Mouse (Mus musculus) ovary, postnatal 10 days (tissue): ENCODE results near the gene Nrg3.
"Not testable (repeated sequence)": the region's sequence is repeated elsewhere in the genome, so short reads cannot be mapped to it uniquely, and the experiment has no call there.

Experiments
- DNase-seq: peaks from one replicate; pipeline ENCODE4 v3.0.0; 2022; ENCODE audit warnings: low spot score

Nrg3 gene

GRCm38 (mm10) chr14:39191946-39192345 lies 280.9 kb downstream of the Nrg3 start:
- DNase-seq, result no peak

- no peak for DNase-seq
Measured at GRCm38 (mm10) chr14:39173709-39174108, 299.2 kb downstream of the Nrg3 start.

- DNase-seq, result no peak
Measured at GRCm38 (mm10) chr14:39160140-39160539, 312.7 kb downstream of the Nrg3 start.

GRCm38 (mm10) chr14:39155462-39155861 lies 317.4 kb downstream of the Nrg3 start:
- DNase-seq, result no peak

GRCm38 (mm10) chr14:39129766-39130165 lies 343.1 kb downstream of the Nrg3 start:
- no peak for DNase-seq

- no peak for DNase-seq
Measured at GRCm38 (mm10) chr14:39117977-39118376, 354.9 kb downstream of the Nrg3 start.

- not testable (repeated sequence) for DNase-seq
Measured at GRCm38 (mm10) chr14:39116522-39117231, 356.2 kb downstream of the Nrg3 start.

- no peak for DNase-seq
Measured at GRCm38 (mm10) chr14:39109566-39109965, 363.3 kb downstream of the Nrg3 start.

- no peak for DNase-seq
Measured at GRCm38 (mm10) chr14:39106776-39107175, 366.1 kb downstream of the Nrg3 start.

GRCm38 (mm10) chr14:39095219-39095618 lies 377.7 kb downstream of the Nrg3 start:
- DNase-seq, result no peak

- no peak for DNase-seq
Measured at GRCm38 (mm10) chr14:39079461-39079860, 393.4 kb downstream of the Nrg3 start.

- no peak for DNase-seq
Measured at GRCm38 (mm10) chr14:39051542-39051941, 421.3 kb downstream of the Nrg3 start.

GRCm38 (mm10) chr14:39049021-39049420 lies 423.9 kb downstream of the Nrg3 start:
- no peak for DNase-seq

- DNase-seq, result no peak
Measured at GRCm38 (mm10) chr14:39044290-39044689, 428.6 kb downstream of the Nrg3 start.

GRCm38 (mm10) chr14:39043793-39044192 lies 429.1 kb downstream of the Nrg3 start:
- DNase-seq, result no peak

GRCm38 (mm10) chr14:39043384-39043783 lies 429.5 kb downstream of the Nrg3 start:
- no peak for DNase-seq

- DNase-seq, result no peak
Measured at GRCm38 (mm10) chr14:39039046-39039445, 433.8 kb downstream of the Nrg3 start.

- no peak for DNase-seq
Measured at GRCm38 (mm10) chr14:39034482-39034881, 438.4 kb downstream of the Nrg3 start.

GRCm38 (mm10) chr14:39023065-39023464 lies 449.8 kb downstream of the Nrg3 start:
- no peak for DNase-seq

GRCm38 (mm10) chr14:39014126-39014525 lies 458.8 kb downstream of the Nrg3 start:
- no peak for DNase-seq

- no peak for DNase-seq
Measured at GRCm38 (mm10) chr14:38997843-38998242, 475.0 kb downstream of the Nrg3 start.

- DNase-seq, result no peak
Measured at GRCm38 (mm10) chr14:38992574-38992866, 480.4 kb downstream of the Nrg3 start.

GRCm38 (mm10) chr14:38991847-38992573 lies 480.9 kb downstream of the Nrg3 start:
- DNase-seq, result no peak

GRCm38 (mm10) chr14:38959367-38959766 lies 513.5 kb downstream of the Nrg3 start:
- no peak for DNase-seq
